Mouse (Mus musculus): ENCODE measurements around the gene Afap1l2. TPM values are rescaled to one million over a fixed set of nuclear protein-coding genes. Genes with fewer than 3 reads are reported as not detected.

Gene Afap1l2
- polyA plus RNA-seq, 1 experiment, result 7.8 TPM

DNA sequence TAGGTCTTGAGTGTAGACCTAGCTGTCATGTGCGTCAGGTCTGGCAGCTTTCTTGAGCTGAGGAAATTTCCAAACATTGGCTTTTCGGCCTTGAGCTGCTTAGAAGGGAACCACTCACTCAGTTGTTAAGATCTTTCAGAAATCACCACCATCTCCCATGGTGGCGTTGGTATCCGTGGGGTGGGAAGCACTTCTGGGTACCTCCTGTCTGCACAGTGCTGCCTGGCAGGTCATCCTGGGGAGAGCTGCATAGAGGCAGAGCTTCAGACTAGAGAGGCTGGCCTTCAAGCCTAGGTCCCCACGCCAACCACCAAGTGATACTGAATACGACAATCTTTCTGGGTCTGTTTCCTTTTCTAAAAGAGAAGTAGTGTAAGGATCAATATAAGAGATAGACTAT, 21.4 kb upstream of the Afap1l2 start:
- no peak for DNase-seq (ENCODE audit: low read depth)
- TF ChIP-seq CTCF (IDR thresholded peaks at IDR 0.05; ENCODE audit: borderline replicate concordance, extremely low read depth, insufficient read depth, insufficient read length), result no peak

DNA sequence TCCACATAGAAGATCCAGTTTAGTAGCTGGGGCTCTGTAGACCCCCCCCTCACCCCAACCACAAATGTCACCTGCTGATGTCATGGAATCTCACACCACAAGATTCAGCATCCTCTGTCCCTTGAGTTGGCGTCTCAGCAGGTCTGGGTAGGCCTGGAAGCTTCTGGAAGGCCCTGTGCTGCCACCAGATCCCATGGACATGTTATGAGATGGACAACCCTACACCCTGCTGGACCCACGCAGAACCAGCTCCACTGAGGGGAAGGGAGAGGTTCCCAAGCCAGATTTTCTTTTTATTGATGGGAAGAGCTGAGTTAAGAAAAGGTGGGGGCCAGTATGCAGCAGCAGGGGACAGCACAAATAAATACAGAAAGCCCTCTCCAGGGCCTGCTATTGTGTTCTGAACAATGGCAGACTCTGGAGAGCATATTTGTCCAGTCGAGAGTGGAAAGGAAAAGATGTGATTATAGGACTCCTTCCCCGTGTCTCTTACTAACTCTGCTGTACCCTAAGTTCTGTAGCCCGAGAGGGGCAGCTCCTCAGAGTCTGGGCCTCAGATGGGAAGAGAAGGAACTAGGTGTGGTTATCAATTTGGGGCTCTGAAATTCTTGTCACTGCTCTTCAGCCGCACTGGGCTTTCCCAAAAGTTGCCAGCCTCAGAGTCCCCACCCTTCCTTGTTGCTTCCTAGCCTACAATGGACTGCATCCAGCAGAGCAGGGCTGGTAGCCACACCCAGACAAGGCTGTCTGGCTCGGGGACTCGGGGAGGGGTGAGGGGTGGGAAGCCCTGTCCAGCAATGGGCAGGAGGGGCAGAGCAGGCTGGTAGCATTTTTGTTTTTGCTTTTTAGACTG, 20.5 kb upstream of the Afap1l2 start:
- DNase-seq (ENCODE audit: low read depth), result no peak
- TF ChIP-seq CTCF (IDR thresholded peaks at IDR 0.05; ENCODE audit: borderline replicate concordance, extremely low read depth, insufficient read depth, insufficient read length), result no peak
- no peak for TF ChIP-seq POLR2A (IDR thresholded peaks at IDR 0.05; ENCODE audit: borderline replicate concordance, extremely low read depth, insufficient read depth, insufficient read length, poor library complexity, severe bottlenecking)

- no peak for TF ChIP-seq CTCF (IDR thresholded peaks at IDR 0.05; ENCODE audit: borderline replicate concordance, extremely low read depth, insufficient read depth, insufficient read length)
- no peak for TF ChIP-seq POLR2A (IDR thresholded peaks at IDR 0.05; ENCODE audit: borderline replicate concordance, extremely low read depth, insufficient read depth, insufficient read length, poor library complexity, severe bottlenecking)
- no peak for DNase-seq (ENCODE audit: low read depth)
Measured at GRCm38 (mm10) chr19:57026501-57026900, 18.5 kb upstream of the Afap1l2 start.

DNA sequence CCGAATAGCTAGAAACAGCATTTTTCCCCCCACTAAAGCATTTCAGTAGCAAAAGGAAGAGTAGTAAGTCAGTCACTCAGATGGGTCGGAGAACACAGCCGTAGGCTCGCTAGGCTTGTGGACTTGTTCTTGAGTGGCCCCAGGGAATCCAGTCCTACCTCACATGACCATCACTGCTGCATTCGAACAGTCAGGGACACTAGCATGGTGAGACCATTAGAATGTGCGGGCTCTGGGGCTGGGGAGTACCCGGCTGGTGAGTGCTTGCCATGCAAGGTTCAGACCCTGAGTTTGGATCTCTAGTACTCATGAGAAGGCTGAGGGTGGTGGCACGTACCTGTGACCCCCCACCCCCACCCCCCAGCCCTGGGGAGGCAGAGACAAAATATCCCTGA, 9.8 kb upstream of the Afap1l2 start:
- DNase-seq (ENCODE audit: low read depth), result no peak
- TF ChIP-seq CTCF (IDR thresholded peaks at IDR 0.05; ENCODE audit: borderline replicate concordance, extremely low read depth, insufficient read depth, insufficient read length), result no peak
- TF ChIP-seq POLR2A (IDR thresholded peaks at IDR 0.05; ENCODE audit: borderline replicate concordance, extremely low read depth, insufficient read depth, insufficient read length, poor library complexity, severe bottlenecking), result no peak

GRCm38 (mm10) chr19:57016995-57017784, 9.2 kb upstream of the Afap1l2 start:
- peak; percentile 45 for DNase-seq (ENCODE audit: low read depth)
- TF ChIP-seq CTCF (IDR thresholded peaks at IDR 0.05; ENCODE audit: borderline replicate concordance, extremely low read depth, insufficient read depth, insufficient read length) (no peak), POLR2A (IDR thresholded peaks at IDR 0.05; ENCODE audit: borderline replicate concordance, extremely low read depth, insufficient read depth, insufficient read length, poor library complexity, severe bottlenecking) (no peak)

DNA sequence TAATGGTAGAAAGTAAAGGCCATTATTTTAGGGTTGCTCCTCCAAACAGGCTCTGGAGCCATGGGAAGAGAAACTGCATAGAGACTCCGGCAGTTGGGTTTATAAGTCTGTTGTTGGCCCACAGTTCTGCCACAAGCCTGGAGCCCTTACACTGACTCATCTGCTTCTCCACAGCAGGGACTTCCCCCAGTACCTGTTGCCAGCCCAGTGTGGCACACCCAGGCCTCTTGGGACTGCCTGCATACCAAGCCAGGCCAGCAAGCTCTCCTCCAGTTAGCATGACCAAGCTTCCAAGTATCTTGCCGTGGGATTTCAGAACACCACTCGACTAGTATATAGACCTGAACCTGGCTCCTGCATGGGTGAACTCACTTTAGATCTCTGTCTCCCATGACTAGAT, 6.8 kb upstream of the Afap1l2 start:
- no peak for DNase-seq (ENCODE audit: low read depth)
- TF ChIP-seq POLR2A (IDR thresholded peaks at IDR 0.05; ENCODE audit: borderline replicate concordance, extremely low read depth, insufficient read depth, insufficient read length, poor library complexity, severe bottlenecking) (no peak), CTCF (IDR thresholded peaks at IDR 0.05; ENCODE audit: borderline replicate concordance, extremely low read depth, insufficient read depth, insufficient read length) (no peak)

DNA sequence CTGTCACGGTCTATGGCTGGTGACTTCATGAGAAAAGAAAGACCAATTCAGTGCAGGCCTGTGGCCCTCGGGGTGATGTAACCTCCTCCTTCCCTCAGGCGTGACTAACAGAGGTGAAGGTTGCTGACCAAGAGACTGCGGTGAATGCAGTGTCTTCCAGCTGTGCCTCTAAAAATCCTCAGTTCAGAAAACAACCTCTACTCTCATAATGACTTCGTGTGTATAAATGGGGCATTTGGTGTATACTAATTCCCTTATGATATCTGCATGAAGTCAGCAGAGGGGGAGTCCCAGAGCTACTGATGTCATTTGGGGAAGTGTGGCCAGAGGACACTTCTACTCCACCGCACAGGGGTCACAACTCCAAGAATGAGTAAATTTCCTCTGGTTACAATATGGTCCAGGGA, 5.2 kb upstream of the Afap1l2 start:
- TF ChIP-seq POLR2A (IDR thresholded peaks at IDR 0.05; ENCODE audit: borderline replicate concordance, extremely low read depth, insufficient read depth, insufficient read length, poor library complexity, severe bottlenecking) (no peak), CTCF (IDR thresholded peaks at IDR 0.05; ENCODE audit: borderline replicate concordance, extremely low read depth, insufficient read depth, insufficient read length) (no peak)
- DNase-seq (ENCODE audit: low read depth), result no peak

DNA sequence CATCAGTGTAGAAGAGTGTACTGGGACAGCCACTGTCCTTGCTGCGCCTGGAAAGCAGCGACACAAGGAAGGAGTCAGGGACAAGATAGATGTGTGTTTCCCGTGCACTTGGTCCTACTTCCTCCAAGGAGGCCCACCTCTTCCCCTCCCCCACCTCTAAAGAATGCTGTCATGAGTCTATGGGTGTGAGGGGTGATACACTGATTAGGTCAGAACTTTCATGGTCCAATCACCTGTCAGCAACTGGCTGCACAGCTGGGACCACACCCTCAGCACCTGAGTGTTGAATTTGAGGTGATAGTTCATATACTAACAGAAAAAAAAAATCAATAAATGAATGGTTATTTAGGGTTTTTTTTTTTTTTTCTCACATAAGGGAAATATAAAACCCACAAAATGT, 4.0 kb upstream of the Afap1l2 start:
- no peak for TF ChIP-seq CTCF (IDR thresholded peaks at IDR 0.05; ENCODE audit: borderline replicate concordance, extremely low read depth, insufficient read depth, insufficient read length)
- TF ChIP-seq POLR2A (IDR thresholded peaks at IDR 0.05; ENCODE audit: borderline replicate concordance, extremely low read depth, insufficient read depth, insufficient read length, poor library complexity, severe bottlenecking), result no peak
- DNase-seq (ENCODE audit: low read depth), result no peak

DNA sequence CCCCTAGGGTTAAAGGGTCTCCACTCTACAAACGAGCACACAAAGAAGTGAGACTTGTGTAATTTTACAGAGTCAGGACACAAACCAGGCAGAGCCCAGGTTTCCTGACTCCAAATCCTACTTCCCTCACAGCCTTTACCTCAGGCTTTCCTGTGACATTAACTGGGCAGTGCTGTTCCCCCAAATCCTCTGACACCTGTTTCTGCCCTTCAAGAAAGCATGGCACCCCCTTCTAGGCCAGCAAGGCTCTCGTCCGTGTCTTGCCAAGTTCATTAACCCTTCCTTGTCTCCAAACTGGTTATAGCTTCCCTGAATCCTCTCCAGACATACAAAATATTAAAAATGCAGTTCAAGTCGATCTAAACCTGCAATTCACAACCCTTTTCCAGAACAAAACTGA, 2.0 kb upstream of the Afap1l2 start:
- no peak for DNase-seq (ENCODE audit: low read depth)
- TF ChIP-seq CTCF (IDR thresholded peaks at IDR 0.05; ENCODE audit: borderline replicate concordance, extremely low read depth, insufficient read depth, insufficient read length) (no peak), POLR2A (IDR thresholded peaks at IDR 0.05; ENCODE audit: borderline replicate concordance, extremely low read depth, insufficient read depth, insufficient read length, poor library complexity, severe bottlenecking) (no peak)

DNA sequence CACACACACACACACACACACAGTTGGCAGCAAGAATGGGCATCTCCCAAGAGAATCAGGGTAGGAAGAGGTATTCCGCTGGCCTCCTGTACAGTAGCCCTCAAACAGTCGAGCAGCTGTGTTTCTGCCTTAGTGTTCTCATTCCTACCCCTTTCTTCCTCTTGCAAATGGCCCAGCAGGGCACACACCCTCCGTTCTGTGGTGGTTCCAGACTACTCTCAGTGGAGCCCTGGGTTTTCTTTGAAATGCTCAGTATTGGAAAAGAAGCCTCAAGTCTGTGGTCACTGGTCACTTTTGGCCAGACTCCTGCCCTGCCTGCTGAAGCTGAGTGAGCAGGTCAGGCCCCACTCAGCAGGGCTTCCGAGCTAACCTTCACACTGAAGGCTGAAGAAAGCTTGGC, 1.6 kb upstream of the Afap1l2 start:
- no peak for DNase-seq (ENCODE audit: low read depth)
- TF ChIP-seq POLR2A (IDR thresholded peaks at IDR 0.05; ENCODE audit: borderline replicate concordance, extremely low read depth, insufficient read depth, insufficient read length, poor library complexity, severe bottlenecking), result no peak
- TF ChIP-seq CTCF (IDR thresholded peaks at IDR 0.05; ENCODE audit: borderline replicate concordance, extremely low read depth, insufficient read depth, insufficient read length), result no peak

DNA sequence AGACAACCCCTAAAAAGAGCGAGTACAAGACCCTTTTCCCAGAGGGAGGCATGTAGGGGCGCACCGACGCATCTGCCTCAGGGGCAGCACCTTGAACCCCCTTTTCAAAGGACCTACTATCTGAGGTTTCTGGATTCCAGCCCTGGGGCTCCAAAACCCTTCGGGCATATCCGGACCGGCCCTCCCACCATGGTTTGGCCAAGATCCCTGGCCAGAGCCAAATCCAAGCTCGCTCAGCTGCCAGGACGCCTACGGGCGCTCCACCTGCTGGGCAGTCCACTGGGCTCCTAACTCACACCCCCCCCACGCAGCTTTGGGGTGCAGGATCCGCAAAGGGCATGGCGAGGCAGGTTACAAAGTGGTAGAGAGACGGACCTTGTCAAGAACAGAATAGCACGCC, 737 bp downstream of the Afap1l2 start:
- TF ChIP-seq POLR2A (IDR thresholded peaks at IDR 0.05; ENCODE audit: borderline replicate concordance, extremely low read depth, insufficient read depth, insufficient read length, poor library complexity, severe bottlenecking), result no peak
- TF ChIP-seq CTCF (IDR thresholded peaks at IDR 0.05; ENCODE audit: borderline replicate concordance, extremely low read depth, insufficient read depth, insufficient read length), result no peak
- no peak for DNase-seq (ENCODE audit: low read depth)

- TF ChIP-seq POLR2A (IDR thresholded peaks at IDR 0.05; ENCODE audit: borderline replicate concordance, extremely low read depth, insufficient read depth, insufficient read length, poor library complexity, severe bottlenecking) (no peak), CTCF (IDR thresholded peaks at IDR 0.05; ENCODE audit: borderline replicate concordance, extremely low read depth, insufficient read depth, insufficient read length) (no peak)
- no peak for DNase-seq (ENCODE audit: low read depth)
Measured at GRCm38 (mm10) chr19:57006841-57007240, 1.2 kb downstream of the Afap1l2 start.

Measured in brain, embryonic 14.5 days (tissue).